Mouse (Mus musculus) limb, embryonic 10.5 days (tissue): ENCODE measurements at regions not wholly inside any gene's neighbourhood (a gene's known extent, or its start where the extent isn't known, plus 50 kb on each side); places are given as distances from the start of the nearest gene placed in this dataset.
A peak's percentile ranks its signal among the peaks of the same experiment; 100 is the strongest.

Experiments
- DNase-seq: peaks from one replicate; pipeline ENCODE4 v3.0.0-alpha.2; 2017; ENCODE audit warnings: low spot score
- H3K27ac ChIP-seq: fragments of 300-500 bp; sonication (generic); 2 replicates; pipeline ENCODE4 v1.5.1; 2016; ENCODE audit warnings: mild to moderate bottlenecking
- H3K27me3 ChIP-seq: fragments of 300-500 bp; sonication (generic); 2 replicates; pipeline ENCODE4 v1.6.1; 2016; ENCODE audit warnings: low read depth, mild to moderate bottlenecking; ENCODE audit not compliant: poor library complexity, severe bottlenecking
- H3K36me3 ChIP-seq: fragments of 300-500 bp; sonication (generic); 2 replicates; pipeline ENCODE4 v1.6.1; 2016; ENCODE audit warnings: mild to moderate bottlenecking, moderate library complexity
- H3K4me1 ChIP-seq: fragments of 300-500 bp; sonication (generic); 2 replicates; pipeline ENCODE4 v1.6.1; 2016
- H3K4me3 ChIP-seq: fragments of 300-500 bp; sonication (generic); 2 replicates; pipeline ENCODE4 v1.5.1; 2016; ENCODE audit warnings: mild to moderate bottlenecking, moderate library complexity
- H3K9me3 ChIP-seq: fragments of 300-500 bp; sonication (generic); replicated peaks from 2 replicates; pipeline ENCODE4 v1.6.1; 2016; ENCODE audit warnings: mild to moderate bottlenecking
- WGBS: fragments of 180-500 bp; shearing (Covaris S2); methylation state at CpG from one replicate; pipeline ENCODE4 v1.1.7; 2016; 5-methylcytosine and 5-hydroxymethylcytosine counted together

- Histone ChIP-seq H3K27me3 (no peaks in the 10 kb centered on the region), H3K4me1 (peaks cover 33% of the 10 kb centered on the region), H3K4me3 (no peak overlapping the region), H3K9me3 (no peaks in the 10 kb centered on the region), H3K27ac (peak overlapping the region; percentile 36; the same call in 1 of the 2 replicates), H3K36me3 (no peaks in the 10 kb centered on the region)
- WGBS: 48% methylated on average over 3 of the region's 3 CpGs
- no peak for DNase-seq
These were observed 53.9 kb upstream of the Armc2 start for GRCm38 (mm10) chr10:42072131-42072530.

GRCm38 (mm10) chr10:42071404-42072024, 53.3 kb upstream of the Armc2 start:
- Histone ChIP-seq H3K4me3 (no peak overlapping the region), H3K27me3 (no peaks in the 10 kb centered on the region), H3K9me3 (no peaks in the 10 kb centered on the region), H3K4me1 (peaks cover 33% of the 10 kb centered on the region), H3K27ac (peak overlapping the region; percentile 36; the same call in 1 of the 2 replicates), H3K36me3 (no peaks in the 10 kb centered on the region)
- whole genome bisulfite sequencing: 38% methylated on average over 8 of the region's 8 CpGs
- DNase-seq: no peak

- H3K4me3 ChIP-seq: no peak overlapping the region
- H3K9me3 ChIP-seq: no peaks in the 10 kb centered on the region
- 23% methylated on average over 10 of the region's 10 CpGs for WGBS
- no peaks in the 10 kb centered on the region for H3K36me3 ChIP-seq
- H3K4me1 ChIP-seq: peaks cover 33% of the 10 kb centered on the region
- no peaks in the 10 kb centered on the region for H3K27me3 ChIP-seq
- peak overlapping the region; percentile 36; the same call in 1 of the 2 replicates for H3K27ac ChIP-seq
- no peak for DNase-seq
These were observed 52.6 kb upstream of the Armc2 start for GRCm38 (mm10) chr10:42070611-42071403.

- Histone ChIP-seq H3K4me3 (no peak overlapping the region), H3K9me3 (no peaks in the 10 kb centered on the region), H3K4me1 (peaks cover 33% of the 10 kb centered on the region), H3K27me3 (no peaks in the 10 kb centered on the region), H3K36me3 (no peaks in the 10 kb centered on the region), H3K27ac (no peak overlapping the region)
- WGBS: 93% methylated on average over 8 of the region's 8 CpGs
- DNase-seq: no peak
These were observed 51.5 kb upstream of the Armc2 start for GRCm38 (mm10) chr10:42069751-42070150.

GRCm38 (mm10) chr10:42068497-42068896, 50.3 kb upstream of the Armc2 start:
- 82% methylated on average over 2 of the region's 2 CpGs for WGBS
- Histone ChIP-seq H3K27ac (no peak overlapping the region), H3K4me1 (peaks cover 35% of the 10 kb centered on the region), H3K27me3 (no peaks in the 10 kb centered on the region), H3K9me3 (no peaks in the 10 kb centered on the region), H3K4me3 (no peak overlapping the region), H3K36me3 (no peaks in the 10 kb centered on the region)
- no peak for DNase-seq
